Mouse (Mus musculus): Measurements from ENCODE around the gene Tmem164.

Tmem164 gene

GRCm38 (mm10) chrX:142748574-142748973 lies 67.4 kb downstream of the Tmem164 start:
- DNase-seq (ENCODE audit: low spot score), result no peak

GRCm38 (mm10) chrX:142750775-142751174 lies 69.6 kb downstream of the Tmem164 start:
- no peak for DNase-seq (ENCODE audit: low spot score)

- no peak for DNase-seq (ENCODE audit: low spot score)
These were observed 74.3 kb downstream of the Tmem164 start for GRCm38 (mm10) chrX:142755542-142755941.

DNA sequence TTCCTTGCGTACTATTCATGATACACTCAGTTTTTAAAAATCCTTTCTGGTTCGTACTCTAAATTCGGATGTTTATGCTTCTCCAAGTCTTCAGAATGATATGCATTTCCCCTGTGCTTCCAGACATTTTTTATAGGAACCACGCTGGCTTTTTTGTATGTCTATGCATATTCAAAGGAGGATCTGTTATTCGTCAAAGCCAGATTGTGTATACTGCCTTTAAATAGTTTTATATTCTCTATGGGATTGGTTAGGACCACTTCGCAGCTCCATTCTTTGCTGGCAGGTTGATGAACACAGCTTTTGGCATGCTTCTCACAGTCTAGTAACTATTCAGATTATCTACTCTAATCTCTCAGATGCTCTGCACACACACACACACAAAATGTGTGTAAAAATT lies 79.2 kb downstream of the Tmem164 start:
- no peak for DNase-seq (ENCODE audit: low spot score)

DNA sequence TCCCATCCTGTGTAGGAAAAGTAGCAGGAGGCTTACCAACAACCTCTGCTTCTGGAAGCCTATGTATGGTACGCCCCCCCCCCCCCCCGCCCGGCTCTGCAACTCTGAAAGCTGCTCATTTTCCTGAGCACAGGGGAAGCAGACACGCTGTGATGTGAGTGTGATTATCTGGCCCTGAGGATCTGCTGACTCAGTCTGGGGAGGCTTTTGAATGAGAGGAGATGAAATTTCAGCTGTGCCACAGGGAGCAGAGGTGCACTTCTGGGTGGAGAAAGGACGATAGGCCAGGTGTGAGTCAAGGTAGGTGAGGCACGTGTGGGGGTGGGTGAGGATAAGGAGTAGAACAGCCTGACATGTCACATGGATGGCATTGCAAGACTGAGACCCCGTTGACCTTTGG lies 82.1 kb downstream of the Tmem164 start:
- no peak for DNase-seq (ENCODE audit: low spot score)

DNA sequence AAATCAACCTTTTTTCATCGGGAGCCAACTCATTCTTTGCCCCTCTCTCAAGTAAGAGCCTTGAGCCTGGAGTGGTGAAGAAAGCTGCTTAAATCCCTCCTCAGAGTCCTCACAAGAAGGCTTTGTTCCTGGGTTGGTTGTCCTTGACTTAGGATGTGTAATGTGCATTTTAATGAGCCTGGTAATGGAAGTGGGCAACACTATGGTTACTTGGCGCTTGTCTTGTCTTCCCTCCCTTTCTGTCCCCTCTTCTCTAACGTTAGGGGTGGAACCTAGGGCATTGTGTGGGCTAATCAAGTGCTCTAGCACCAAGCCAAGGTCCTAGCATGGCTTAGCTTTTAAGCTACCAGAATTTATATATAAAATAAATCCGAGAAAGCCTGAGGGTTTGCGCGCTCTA lies 88.5 kb downstream of the Tmem164 start:
- DNase-seq (ENCODE audit: low spot score), result no peak

DNA sequence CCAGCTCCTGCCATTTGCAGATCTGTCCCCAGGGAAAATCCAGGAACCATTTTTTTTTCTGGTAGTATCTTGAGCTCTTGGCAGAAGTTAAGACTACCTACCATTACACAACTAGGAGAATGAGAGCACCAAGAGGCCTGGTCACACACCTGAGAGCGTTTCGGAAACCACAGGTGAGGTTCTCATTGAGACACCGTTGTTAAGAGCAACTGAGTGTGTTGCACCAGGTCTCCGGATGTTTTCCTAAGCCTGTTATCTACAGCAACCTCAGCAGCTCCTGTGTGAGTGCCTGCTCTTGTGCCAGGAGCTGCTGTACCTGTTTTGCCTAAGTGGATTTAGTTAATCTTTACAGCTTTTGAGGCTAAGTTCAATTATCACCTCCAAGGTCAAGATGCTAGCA lies 92.5 kb downstream of the Tmem164 start:
- DNase-seq (ENCODE audit: low spot score), result no peak

GRCm38 (mm10) chrX:142776131-142776530 lies 94.9 kb downstream of the Tmem164 start:
- DNase-seq (ENCODE audit: low spot score), result no peak

- peak; percentile 57 for DNase-seq (ENCODE audit: low spot score)
These were observed 97.4 kb downstream of the Tmem164 start for GRCm38 (mm10) chrX:142778638-142779037.

GRCm38 (mm10) chrX:142786160-142787052 lies 105.2 kb downstream of the Tmem164 start:
- no peak for DNase-seq (ENCODE audit: low spot score)

DNA sequence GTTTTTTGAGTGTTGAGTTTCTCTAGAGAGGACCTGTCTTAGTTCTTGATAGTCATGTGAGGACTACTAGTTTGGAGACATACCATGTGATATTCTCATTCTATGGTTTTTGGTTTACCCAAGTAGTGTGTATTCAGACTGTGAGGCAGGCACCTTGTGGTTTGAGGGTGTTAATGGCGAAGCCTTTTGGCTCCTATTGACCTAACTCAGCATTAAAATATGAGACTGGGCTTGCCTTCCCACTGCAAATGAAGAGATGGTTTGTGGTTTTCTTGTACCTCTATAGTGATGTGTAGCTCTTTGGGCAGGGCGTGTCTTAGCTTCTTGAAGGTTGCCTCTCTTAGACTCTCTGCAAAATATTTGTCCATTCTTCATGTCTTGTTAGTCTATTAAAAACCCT lies 111.0 kb downstream of the Tmem164 start:
- DNase-seq (ENCODE audit: low spot score), result no peak

GRCm38 (mm10) chrX:142794069-142794610 lies 112.9 kb downstream of the Tmem164 start:
- DNase-seq (ENCODE audit: low spot score), result no peak

GRCm38 (mm10) chrX:142804596-142804995 lies 123.4 kb downstream of the Tmem164 start:
- no peak for DNase-seq (ENCODE audit: low spot score)

DNA sequence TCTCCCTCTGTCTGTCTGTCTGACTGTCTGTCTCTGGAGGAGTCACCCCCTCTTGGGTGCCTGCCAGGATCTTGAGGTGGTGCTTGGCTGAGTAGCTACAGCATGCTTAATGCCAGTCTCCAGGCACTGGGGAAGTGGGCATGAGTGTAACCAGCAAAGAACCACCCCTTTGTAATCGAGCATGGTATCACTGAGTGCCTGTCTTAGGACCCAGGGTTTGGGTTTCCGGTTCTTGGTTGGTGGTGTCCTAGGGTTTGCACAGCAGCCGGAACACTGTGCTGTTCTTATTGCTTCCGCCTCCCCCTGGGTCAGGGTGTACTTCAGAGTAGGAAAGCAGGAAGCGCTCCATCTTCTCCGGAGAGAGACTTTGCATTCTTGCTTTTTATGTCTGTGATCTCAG lies 124.9 kb downstream of the Tmem164 start:
- DNase-seq (ENCODE audit: low spot score), result no peak

GRCm38 (mm10) chrX:142806620-142807061 lies 125.4 kb downstream of the Tmem164 start:
- no peak for DNase-seq (ENCODE audit: low spot score)

GRCm38 (mm10) chrX:142808411-142808810 lies 127.2 kb downstream of the Tmem164 start:
- DNase-seq (ENCODE audit: low spot score), result no peak

DNA sequence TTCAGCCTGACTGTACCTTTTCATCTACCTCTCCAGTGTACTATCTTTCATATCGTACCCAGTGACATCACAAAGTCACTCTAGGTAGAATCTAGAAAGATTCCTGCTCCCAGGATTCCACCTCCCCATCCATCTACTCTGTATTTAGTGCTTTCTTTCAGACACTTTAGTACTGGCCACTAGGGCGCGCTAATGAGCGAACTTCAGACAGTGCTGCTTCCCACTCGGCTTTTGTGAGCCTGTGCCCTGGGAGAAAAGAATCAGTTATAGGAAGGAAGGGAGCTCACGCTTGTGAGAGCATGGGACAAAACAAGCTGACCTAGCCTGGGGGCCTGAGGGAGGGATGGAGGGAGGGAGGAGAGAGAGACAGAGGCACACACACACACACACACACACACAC lies 131.9 kb downstream of the Tmem164 start:
- DNase-seq (ENCODE audit: low spot score), result no peak

GRCm38 (mm10) chrX:142818057-142818682 lies 137.0 kb downstream of the Tmem164 start:
- DNase-seq (ENCODE audit: low spot score), result no peak

DNA sequence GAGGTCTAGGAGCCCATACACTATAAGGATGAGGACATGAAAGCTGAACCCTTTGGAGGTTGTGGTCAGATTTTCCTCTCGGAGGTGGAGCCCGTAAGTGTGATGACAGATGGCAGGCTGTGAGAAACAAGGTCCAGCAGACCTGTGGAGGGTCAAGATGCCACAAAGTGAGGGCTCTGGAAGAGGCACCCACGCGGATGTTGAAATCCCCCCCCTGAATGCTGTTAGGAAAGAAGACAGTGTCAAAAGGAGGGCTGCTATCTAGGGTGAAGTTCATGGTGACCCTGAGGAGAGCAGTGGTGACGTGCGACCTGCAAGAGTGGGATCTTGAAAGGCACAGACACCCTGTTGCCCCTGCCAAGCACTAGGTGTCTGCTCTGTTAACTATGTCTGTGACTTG lies 140.0 kb downstream of the Tmem164 start:
- no peak for DNase-seq (ENCODE audit: low spot score)

GRCm38 (mm10) chrX:142821846-142822245 lies 140.6 kb downstream of the Tmem164 start:
- DNase-seq (ENCODE audit: low spot score), result no peak

DNA sequence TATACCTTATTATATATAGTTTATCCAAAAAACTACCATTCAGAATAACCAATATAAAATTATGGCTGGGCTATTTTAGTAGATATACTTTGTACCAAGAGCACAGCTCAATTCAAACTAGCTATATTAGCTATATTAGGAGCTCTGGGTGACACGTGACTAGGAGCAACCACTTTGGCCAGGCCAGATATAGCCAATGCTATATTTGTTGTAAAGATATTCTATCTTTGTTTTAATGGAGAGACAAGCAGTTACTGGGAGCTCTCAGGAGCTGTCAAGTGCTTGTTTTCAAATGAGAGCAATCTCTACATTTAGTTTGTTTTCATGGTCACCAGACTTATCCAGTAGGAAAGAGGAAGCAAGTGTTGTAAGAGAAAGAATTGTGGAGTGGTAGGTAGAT lies 144.1 kb downstream of the Tmem164 start:
- DNase-seq (ENCODE audit: low spot score), result no peak

- DNase-seq (ENCODE audit: low spot score), result no peak
These were observed 146.4 kb downstream of the Tmem164 start for GRCm38 (mm10) chrX:142827644-142828043.

Data from ovary, adult 18-20 months (tissue).